Mouse (Mus musculus) macrophage (primary cell): ENCODE data around the gene Enox1. TPM values are rescaled to one million over a fixed set of nuclear protein-coding genes. Genes with fewer than 3 reads are reported as not detected.
A peak's percentile ranks its signal among the peaks of the same experiment; 100 is the strongest.

Experiments
- H3K27ac ChIP-seq: fragments of 350-480 bp; formaldehyde crosslinking; 2 replicates; pipeline ENCODE4 v1.9.0; 2021
- H3K36me3 ChIP-seq: fragments of 350-480 bp; formaldehyde crosslinking; 2 replicates; pipeline ENCODE4 v1.9.0; 2021; ENCODE audit errors: inconsistent target
- H3K4me3 ChIP-seq: fragments of 350-480 bp; formaldehyde crosslinking; 2 replicates; pipeline ENCODE4 v1.9.0; 2021; ENCODE audit errors: inconsistent target
- H3K79me2 ChIP-seq: fragments of 350-480 bp; formaldehyde crosslinking; 2 replicates; pipeline ENCODE4 v1.9.0; 2021; ENCODE audit errors: inconsistent target
- WGBS: methylation state at CpG from one replicate; pipeline ENCODE4 v1.1.7; 2026; ENCODE audit warnings: inconsistent platforms; ENCODE audit not compliant: missing documents; 5-methylcytosine and 5-hydroxymethylcytosine counted together
- polyA plus RNA-seq: library from polyadenylated mRNA; stranded (reverse); fragments of 250-400 nt; gene quantifications from 3 replicates; pipeline ENCODE4 v1.2.4, GENCODE M21; 2018; ENCODE audit warnings: inconsistent platforms

Gene Enox1
- polyA plus RNA-seq, 1 experiment from 2014 or later: not detected

GRCm38 (mm10) chr14:77499996-77500581, 343.5 kb downstream of the Enox1 start:
- Histone ChIP-seq H3K4me3 (no peak overlapping the region), H3K79me2 (no peaks in the 10 kb centered on the region), H3K36me3 (no peaks in the 10 kb centered on the region), H3K27ac (no peak overlapping the region)
- 74% methylated on average over 6 of the region's 6 CpGs for WGBS

DNA sequence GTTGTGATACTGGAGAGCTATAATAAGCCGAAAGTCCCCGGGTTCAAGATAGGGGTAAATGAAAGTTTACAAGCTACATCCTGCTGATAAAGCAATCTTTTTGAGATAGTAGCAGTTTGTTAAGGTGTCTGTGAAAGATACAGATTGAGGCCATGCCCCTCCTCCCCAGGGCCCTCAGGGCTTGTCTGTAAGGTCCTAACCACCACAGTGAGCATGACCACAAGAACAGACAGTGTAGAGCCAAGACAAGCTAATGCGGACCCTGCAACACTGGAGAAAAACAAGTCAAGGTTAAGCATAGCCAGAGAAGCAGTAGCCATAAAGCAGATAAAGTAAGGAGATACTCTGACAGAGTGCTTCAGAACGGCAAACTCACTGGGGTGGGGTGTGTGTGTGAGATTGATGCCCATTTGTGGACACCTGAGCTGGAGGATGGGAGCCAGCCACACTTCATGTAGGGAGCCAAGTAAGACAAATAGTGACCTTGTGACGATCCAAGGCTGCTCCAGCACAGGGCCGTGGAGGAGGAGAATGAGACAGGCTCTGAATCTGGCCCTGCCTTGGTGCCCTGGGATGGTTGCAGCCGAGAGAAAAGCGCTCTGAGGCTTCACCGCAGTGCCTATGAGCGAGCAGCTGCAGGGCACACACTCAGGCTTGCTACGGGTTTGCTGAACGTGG, 348.0 kb downstream of the Enox1 start:
- no peak overlapping the region for H3K4me3 ChIP-seq
- H3K36me3 ChIP-seq: no peaks in the 10 kb centered on the region
- WGBS: 83% methylated on average over 12 of the region's 12 CpGs
- H3K79me2 ChIP-seq: no peaks in the 10 kb centered on the region
- no peak overlapping the region for H3K27ac ChIP-seq

DNA sequence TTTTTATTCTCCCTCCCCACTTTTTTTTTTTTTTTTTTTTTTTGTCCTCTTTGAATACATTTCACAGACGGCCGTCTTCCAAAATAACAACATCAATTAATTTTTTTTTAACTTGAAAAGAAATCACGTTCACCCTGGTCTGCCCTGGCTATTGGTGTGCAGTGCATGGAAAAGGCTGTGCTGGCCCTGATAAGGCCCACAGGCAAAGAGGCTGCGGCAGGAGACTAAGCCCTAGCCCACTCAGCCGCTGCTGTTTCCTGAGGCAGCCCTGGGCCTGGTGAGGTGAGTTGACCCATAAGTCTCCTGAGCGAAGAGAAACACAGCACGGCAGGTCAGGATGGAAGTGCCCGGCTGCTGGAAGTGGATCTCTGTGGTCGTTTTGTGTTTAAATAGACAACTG, 349.8 kb downstream of the Enox1 start:
- H3K79me2 ChIP-seq: no peaks in the 10 kb centered on the region
- H3K4me3 ChIP-seq: no peak overlapping the region
- H3K36me3 ChIP-seq: no peaks in the 10 kb centered on the region
- 79% methylated on average over 8 of the region's 9 CpGs for WGBS
- no peak overlapping the region for H3K27ac ChIP-seq

- H3K27ac ChIP-seq: no peak overlapping the region
- 96% methylated on average over 12 of the region's 12 CpGs for WGBS
- H3K36me3 ChIP-seq: no peaks in the 10 kb centered on the region
- no peak overlapping the region for H3K4me3 ChIP-seq
- H3K79me2 ChIP-seq: no peaks in the 10 kb centered on the region
Measured at GRCm38 (mm10) chr14:77508036-77508435, 351.5 kb downstream of the Enox1 start.

DNA sequence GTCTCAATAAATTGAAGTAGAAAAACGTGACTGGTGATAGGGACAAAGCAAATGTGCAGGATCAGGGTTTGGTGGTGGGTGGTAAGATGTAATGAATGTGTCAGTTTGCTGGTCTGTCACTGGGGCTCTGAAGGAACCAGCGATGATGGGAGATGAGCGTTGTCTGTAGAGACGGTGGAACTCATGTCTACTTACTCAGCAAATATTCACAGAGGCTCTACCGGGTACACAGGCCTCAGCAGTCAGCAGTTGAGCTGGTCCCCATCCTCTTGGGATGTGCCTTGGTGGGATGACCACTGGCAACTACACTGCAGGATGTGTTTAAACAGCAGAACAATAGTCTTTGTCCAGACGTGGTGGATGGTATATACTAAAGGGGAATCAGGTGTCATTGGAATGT, 352.5 kb downstream of the Enox1 start:
- Histone ChIP-seq H3K36me3 (no peaks in the 10 kb centered on the region), H3K79me2 (no peaks in the 10 kb centered on the region), H3K27ac (no peak overlapping the region), H3K4me3 (no peak overlapping the region)
- WGBS: 91% methylated on average over 6 of the region's 6 CpGs

DNA sequence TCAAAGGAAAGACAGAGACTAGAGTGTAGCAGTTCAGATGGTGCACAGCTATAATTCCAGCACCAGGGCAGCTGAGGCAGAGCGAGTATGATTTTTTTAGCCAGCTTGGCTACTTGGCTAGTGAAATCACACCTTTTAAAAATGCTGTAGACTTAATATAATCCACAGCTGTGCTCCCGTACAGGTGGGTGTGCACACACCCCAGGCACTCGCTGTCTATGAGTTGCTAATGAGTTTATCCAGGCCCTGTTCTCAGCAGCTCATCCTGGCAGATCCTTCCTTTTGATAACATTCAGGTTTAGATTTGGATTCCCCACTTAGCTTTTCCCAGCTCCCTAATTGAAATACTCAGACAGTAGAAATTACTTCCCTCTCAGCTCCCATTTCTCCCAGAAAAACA, 353.4 kb downstream of the Enox1 start:
- WGBS: 90% methylated on average over 3 of the region's 3 CpGs
- Histone ChIP-seq H3K4me3 (no peak overlapping the region), H3K79me2 (no peaks in the 10 kb centered on the region), H3K36me3 (no peaks in the 10 kb centered on the region), H3K27ac (no peak overlapping the region)

- H3K27ac ChIP-seq: peak overlapping the region; percentile 19; the same call in 1 of the 2 replicates
- H3K36me3 ChIP-seq: no peaks in the 10 kb centered on the region
- WGBS: 27% methylated on average over 7 of the region's 7 CpGs
Measured at GRCm38 (mm10) chr14:77511137-77511870, 354.7 kb downstream of the Enox1 start.

DNA sequence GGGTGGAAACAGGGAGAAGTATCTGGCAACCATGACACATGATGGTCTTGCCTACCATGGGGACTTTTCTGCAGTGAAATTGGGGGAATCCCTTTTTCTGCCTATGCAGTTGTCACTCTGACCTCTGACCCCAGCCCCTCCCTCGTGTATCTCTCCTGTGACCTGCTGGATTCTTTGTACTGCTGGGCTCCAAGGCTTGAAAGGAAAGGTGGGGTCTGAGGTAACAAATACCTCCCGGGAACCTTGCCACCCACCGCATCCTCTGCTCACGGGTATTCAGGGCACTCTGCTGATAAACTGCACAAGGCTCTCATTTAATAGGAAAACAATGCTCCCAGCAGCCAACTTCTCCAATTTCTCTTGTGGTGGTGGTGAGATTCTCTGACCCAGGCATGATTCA, 361.5 kb downstream of the Enox1 start:
- WGBS: 95% methylated on average over 4 of the region's 4 CpGs
- H3K36me3 ChIP-seq: no peaks in the 10 kb centered on the region
- no peak overlapping the region for H3K4me3 ChIP-seq
- H3K27ac ChIP-seq: no peak overlapping the region
- H3K79me2 ChIP-seq: no peaks in the 10 kb centered on the region

More at GRCm38 (mm10) chr14:77511137-77511870, 354.7 kb downstream of the Enox1 start:
- Histone ChIP-seq H3K4me3 (no peak overlapping the region), H3K79me2 (no peaks in the 10 kb centered on the region)

GRCm38 (mm10) chr14:77518941-77519695, 362.6 kb downstream of the Enox1 start:
- no peaks in the 10 kb centered on the region for H3K36me3 ChIP-seq

GRCm38 (mm10) chr14:77519701-77520100, 363.1 kb downstream of the Enox1 start:
- H3K79me2 ChIP-seq: no peaks in the 10 kb centered on the region
- H3K27ac ChIP-seq: peak overlapping the region; percentile 32; the same call in 1 of the 2 replicates
- no peak overlapping the region for H3K4me3 ChIP-seq
- WGBS: 100% methylated on average over 1 of the region's 1 CpGs
- no peaks in the 10 kb centered on the region for H3K36me3 ChIP-seq

More at GRCm38 (mm10) chr14:77518941-77519695, 362.6 kb downstream of the Enox1 start:
- Histone ChIP-seq H3K27ac (peak overlapping the region; percentile 32), H3K79me2 (no peaks in the 10 kb centered on the region), H3K4me3 (no peak overlapping the region)
- WGBS: 25% methylated on average over 7 of the region's 7 CpGs

DNA sequence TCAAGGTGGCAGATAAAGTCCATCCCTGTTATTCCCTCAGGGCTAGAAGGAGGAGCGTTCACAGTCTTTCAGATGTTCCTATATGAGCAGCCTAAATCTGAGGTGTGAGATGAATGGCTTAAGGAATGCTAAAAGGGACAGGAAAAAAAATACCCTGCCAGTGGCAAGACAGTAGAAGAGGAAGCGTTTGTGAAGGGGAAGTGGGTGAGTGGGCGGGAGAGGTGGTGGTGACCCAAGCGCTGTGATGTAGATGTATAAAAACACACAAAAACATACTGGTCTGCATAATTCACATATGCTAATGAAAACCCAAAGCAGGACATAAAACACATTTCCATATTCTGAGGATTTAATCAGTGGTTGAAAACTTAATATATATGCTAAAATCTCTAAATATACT, 367.7 kb downstream of the Enox1 start:
- Histone ChIP-seq H3K27ac (peak overlapping the region; percentile 35), H3K4me3 (no peak overlapping the region), H3K36me3 (no peaks in the 10 kb centered on the region), H3K79me2 (no peaks in the 10 kb centered on the region)
- 6% methylated on average over 4 of the region's 4 CpGs for WGBS

DNA sequence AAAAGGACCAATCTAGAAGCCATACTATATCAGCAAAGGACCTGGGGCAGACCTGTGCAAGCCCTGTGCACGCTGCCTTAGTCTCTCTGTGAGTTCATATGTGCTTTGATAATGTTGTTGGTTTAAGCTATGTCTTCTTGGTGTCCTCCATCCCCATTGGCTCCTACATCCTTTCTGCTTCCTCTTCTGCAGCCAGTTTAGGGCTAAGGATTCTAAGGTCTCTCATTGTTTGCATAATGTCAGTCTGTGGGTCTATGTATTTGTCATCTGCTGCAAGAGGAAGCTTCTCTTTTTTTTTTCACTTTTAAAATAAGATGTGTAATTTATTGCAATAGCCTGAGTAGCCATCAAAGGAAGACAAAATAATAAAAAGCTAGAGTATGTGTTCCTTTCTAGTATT, 369.7 kb downstream of the Enox1 start:
- no peak overlapping the region for H3K27ac ChIP-seq
- no peaks in the 10 kb centered on the region for H3K79me2 ChIP-seq
- WGBS: 92% methylated on average over 1 of the region's 1 CpGs
- no peaks in the 10 kb centered on the region for H3K36me3 ChIP-seq
- no peak overlapping the region for H3K4me3 ChIP-seq

DNA sequence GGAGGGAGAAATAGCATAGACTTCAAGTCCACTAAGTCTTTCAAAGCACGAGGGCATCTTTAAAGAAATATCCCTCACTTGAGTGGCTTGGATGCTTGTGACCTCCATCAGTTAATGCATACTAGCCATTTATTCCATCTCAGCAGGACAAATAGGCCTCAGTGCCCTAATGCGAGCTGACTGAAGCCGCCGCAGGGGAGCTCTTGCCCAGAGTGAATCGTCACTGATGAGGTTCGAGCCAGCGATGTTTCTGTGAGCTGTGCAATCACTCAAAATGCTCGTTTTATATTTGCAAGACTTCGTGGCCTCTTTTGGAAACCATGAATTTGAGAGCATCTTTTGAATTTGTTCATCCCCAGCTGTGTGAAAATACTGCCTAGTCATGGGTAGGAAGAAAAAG, 372.6 kb downstream of the Enox1 start:
- Histone ChIP-seq H3K4me3 (no peak overlapping the region), H3K79me2 (no peaks in the 10 kb centered on the region), H3K36me3 (no peaks in the 10 kb centered on the region), H3K27ac (no peak overlapping the region)
- 93% methylated on average over 9 of the region's 9 CpGs for WGBS

DNA sequence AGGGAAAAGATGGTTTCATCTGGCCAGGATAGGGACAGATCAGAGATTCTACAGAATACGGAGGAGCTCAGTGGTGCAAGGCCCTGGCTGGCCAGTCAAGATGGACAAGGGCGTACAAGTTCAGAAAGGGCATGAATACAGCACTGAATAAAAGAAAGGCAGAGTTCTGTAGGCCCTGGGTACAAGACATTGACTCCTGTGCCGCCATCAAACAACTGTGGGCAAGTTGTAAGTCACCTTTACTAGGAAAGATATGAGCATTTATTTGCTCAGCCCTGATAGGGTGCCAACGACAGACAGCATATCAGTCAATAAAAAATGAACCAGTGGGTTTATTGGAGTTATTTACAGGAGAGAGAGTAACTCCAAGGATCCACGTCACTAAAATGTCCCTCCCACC, 373.1 kb downstream of the Enox1 start:
- H3K36me3 ChIP-seq: no peaks in the 10 kb centered on the region
- 94% methylated on average over 5 of the region's 5 CpGs for WGBS
- H3K79me2 ChIP-seq: no peaks in the 10 kb centered on the region
- H3K4me3 ChIP-seq: no peak overlapping the region
- H3K27ac ChIP-seq: no peak overlapping the region
